Mouse (Mus musculus) embryonic stem cell, embryonic (primary cell): ENCODE measurements around the gene Mypop.

ENCODE experiments used
- CTCF ChIA-PET, 4 experiments: fragments of 300-600 bp in 2 of 4; fragments of 350-600 bp in 2 of 4; sonication (Branson Sonifier 250); formaldehyde crosslinking; loops; one replicate each; lab custom pipeline; 2022; ENCODE audit warnings: inconsistent platforms in 2 of 4; lab: Charles Lee
- POLR2A ChIA-PET, 4 experiments: fragments of 300-600 bp in 2 of 4; fragments of 350-600 bp in 2 of 4; sonication (Branson Sonifier 250); formaldehyde crosslinking; loops; one replicate each; lab custom pipeline; 2022; ENCODE audit warnings: antibody characterized with exemption in 4 of 4, inconsistent platforms in 1 of 4; lab: Charles Lee

Mypop gene

GRCm38 (mm10) chr7:18967603-18968002 lies 23.4 kb upstream of the Mypop start:
- CTCF ChIA-PET = interaction anchor here in 3 of 4 experiments (0.6 to 1.4 kb wide), 6 partner anchors 15 to 439 kb away, joined by 3 to 5 read pairs (median 3); no protein-coding TSS in a partner anchor
- POLR2A ChIA-PET = interaction anchor here in 2 of 4 experiments (0.7 to 1.2 kb wide), 2 partner anchors 26 to 387 kb away, joined by 3 read pairs; no protein-coding TSS in a partner anchor

GRCm38 (mm10) chr7:18970956-18971355 lies 20.1 kb upstream of the Mypop start:
- ChIA-PET CTCF (interaction anchor here (0.6 to 1.5 kb wide), 13 partner anchors 10 to 165 kb away, joined by 3 to 8 read pairs (median 3); no protein-coding TSS in a partner anchor), POLR2A (interaction anchor here in 2 of 4 experiments (1.0 to 1.2 kb wide), 3 partner anchors 12 to 34 kb away, joined by 3 read pairs; no protein-coding TSS in a partner anchor)

- CTCF ChIA-PET = interaction anchor here in 2 of 4 experiments (0.6 kb wide), 2 partner anchors 29 to 111 kb away, joined by 3 read pairs; no protein-coding TSS in a partner anchor
- POLR2A ChIA-PET = no interaction called here
Observed at GRCm38 (mm10) chr7:18978381-18978780, 12.7 kb upstream of the Mypop start.

- ChIA-PET CTCF (interaction anchor here in 1 of 4 experiments (0.9 kb wide), 1 partner anchor 94 kb away, joined by 3 read pairs; no protein-coding TSS in a partner anchor), POLR2A (interaction anchor here in 1 of 4 experiments (1.3 to 1.4 kb wide), 2 partner anchors 30 to 37 kb away, joined by 3 read pairs; partner anchors contain the start of gene Foxa3)
Observed at GRCm38 (mm10) chr7:18986503-18986902, 4.5 kb upstream of the Mypop start.

- ChIA-PET POLR2A (interaction anchor here in 2 of 4 experiments (1.0 to 1.4 kb wide), 2 partner anchors 31 to 94 kb away, joined by 3 read pairs; no protein-coding TSS in a partner anchor), CTCF (interaction anchor here in 2 of 4 experiments (0.6 to 0.8 kb wide), 2 partner anchors 16 to 159 kb away, joined by 3 read pairs; no protein-coding TSS in a partner anchor)
Observed at GRCm38 (mm10) chr7:18987100-18987499, 3.9 kb upstream of the Mypop start, which contains the start of gene Nanos2. Gene Nanos2, plus strand, starts transcription at chr7:18987400.

- POLR2A ChIA-PET = interaction anchor here in 1 of 4 experiments (1.0 kb wide), 1 partner anchor 94 kb away, joined by 3 read pairs; no protein-coding TSS in a partner anchor
- CTCF ChIA-PET = interaction anchor here in 2 of 4 experiments (0.6 to 0.8 kb wide), 2 partner anchors 16 to 160 kb away, joined by 3 read pairs; no protein-coding TSS in a partner anchor
Observed at GRCm38 (mm10) chr7:18987747-18988146, 3.3 kb upstream of the Mypop start.

GRCm38 (mm10) chr7:18988780-18989179 lies 2.3 kb upstream of the Mypop start:
- POLR2A ChIA-PET = interaction anchor here in 1 of 4 experiments (5.1 kb wide), 1 partner anchor 14 kb away, joined by 63 read pairs; the partner anchor contains the start of gene Irf2bp1
- CTCF ChIA-PET = no interaction called here

GRCm38 (mm10) chr7:18989995-18990394 lies 1.1 kb upstream of the Mypop start:
- ChIA-PET POLR2A (interaction anchor here in 2 of 4 experiments (0.6 to 5.1 kb wide), 14 partner anchors 13 to 174 kb away, joined by 3 to 63 read pairs (median 4); partner anchors contain the start of genes Ccdc61 (in 1 of the 2), Foxa3 (in 1 of the 2) and Irf2bp1 (in 1 of the 2)), CTCF (interaction anchor here in 3 of 4 experiments (1.3 to 2.0 kb wide), 5 partner anchors 13 to 102 kb away, joined by 3 to 5 read pairs (median 4); partner anchors contain the start of genes Irf2bp1 (in 1 of the 3) and Rsph6a (in 1 of the 3))

- POLR2A ChIA-PET = interaction anchor here in 2 of 4 experiments (0.7 to 5.1 kb wide), 11 partner anchors 9 to 172 kb away, joined by 3 to 63 read pairs (median 5); partner anchors contain the start of genes Ccdc61 (in 1 of the 2) and Irf2bp1 (in 1 of the 2)
- CTCF ChIA-PET = interaction anchor here in 3 of 4 experiments (0.6 to 2.0 kb wide), 5 partner anchors 9 to 140 kb away, joined by 3 to 8 read pairs (median 4); no protein-coding TSS in a partner anchor
Observed at GRCm38 (mm10) chr7:18991660-18992293, 732 bp downstream of the Mypop start.

GRCm38 (mm10) chr7:18992294-18992675 lies 1.2 kb downstream of the Mypop start:
- CTCF ChIA-PET = interaction anchor here in 2 of 4 experiments (0.6 to 1.5 kb wide), 2 partner anchors 9 to 140 kb away, joined by 4 to 8 read pairs; no protein-coding TSS in a partner anchor
- POLR2A ChIA-PET = interaction anchor here in 2 of 4 experiments (1.5 to 5.1 kb wide), 4 partner anchors 10 to 95 kb away, joined by 3 to 63 read pairs (median 4); partner anchors contain the start of gene Irf2bp1 (in 1 of the 2)

- ChIA-PET CTCF (interaction anchor here in 1 of 4 experiments (0.7 to 1.5 kb wide), 2 partner anchors 8 to 21 kb away, joined by 3 to 8 read pairs; no protein-coding TSS in a partner anchor), POLR2A (interaction anchor here in 3 of 4 experiments (0.6 to 5.1 kb wide), 7 partner anchors 9 to 351 kb away, joined by 3 to 63 read pairs (median 4); partner anchors contain the start of genes Ercc1 (in 1 of the 3) and Irf2bp1 (in 1 of the 3))
Observed at GRCm38 (mm10) chr7:18993036-18993435, 2.0 kb downstream of the Mypop start.

- CTCF ChIA-PET = interaction anchor here in 3 of 4 experiments (0.5 to 1.6 kb wide), 4 partner anchors 8 to 297 kb away, joined by 3 to 7 read pairs (median 4); partner anchors contain the start of gene Mypop (in 1 of the 3)
- POLR2A ChIA-PET = interaction anchor here in 1 of 4 experiments (8.3 kb wide), 1 partner anchor 8 kb away, joined by 63 read pairs; the partner anchor contains the start of gene Mypop
Observed at GRCm38 (mm10) chr7:18998835-18999234, 7.8 kb downstream of the Mypop start.

- ChIA-PET POLR2A (interaction anchor here in 3 of 4 experiments (0.6 to 8.3 kb wide), 19 partner anchors 9 to 116 kb away, joined by 3 to 63 read pairs (median 4); partner anchors contain the start of genes Ccdc61 (in 2 of the 3), Mypop (in 2 of the 3), Foxa3 (in 1 of the 3) and Nova2 (in 1 of the 3)), CTCF (interaction anchor here in 2 of 4 experiments (0.6 to 1.4 kb wide), 9 partner anchors 8 to 108 kb away, joined by 3 to 8 read pairs (median 3); no protein-coding TSS in a partner anchor)
Observed at GRCm38 (mm10) chr7:19000421-19000820, 9.4 kb downstream of the Mypop start.

GRCm38 (mm10) chr7:19001066-19001806 lies 10.2 kb downstream of the Mypop start:
- POLR2A ChIA-PET = interaction anchor here in 3 of 4 experiments (0.6 to 8.3 kb wide), 22 partner anchors 10 to 117 kb away, joined by 3 to 63 read pairs (median 4); partner anchors contain the start of genes Ccdc61 (in 2 of the 3), Mypop (in 2 of the 3), Foxa3 (in 1 of the 3) and Nova2 (in 1 of the 3)
- CTCF ChIA-PET = interaction anchor here in 3 of 4 experiments (0.5 to 1.4 kb wide), 11 partner anchors 9 to 109 kb away, joined by 3 to 8 read pairs (median 3); no protein-coding TSS in a partner anchor

GRCm38 (mm10) chr7:19001807-19002085 lies 10.7 kb downstream of the Mypop start:
- ChIA-PET POLR2A (interaction anchor here in 2 of 4 experiments (1.3 to 8.3 kb wide), 5 partner anchors 10 to 92 kb away, joined by 3 to 63 read pairs (median 10); partner anchors contain the start of gene Mypop (in 2 of the 2)), CTCF (no interaction called here)

GRCm38 (mm10) chr7:19002115-19002514 lies 11.1 kb downstream of the Mypop start:
- ChIA-PET CTCF (interaction anchor here in 2 of 4 experiments (1.1 to 3.5 kb wide), 2 partner anchors 52 to 91 kb away, joined by 3 to 19 read pairs; partner anchors contain the start of genes Rsph6a (in 1 of the 2) and Six5 (in 1 of the 2)), POLR2A (interaction anchor here in 3 of 4 experiments (0.6 to 8.3 kb wide), 15 partner anchors 11 to 207 kb away, joined by 3 to 63 read pairs (median 5); partner anchors contain the start of genes Foxa3 (in 3 of the 3), Mypop (in 2 of the 3), Eml2 (in 1 of the 3) and Nova2 (in 1 of the 3))
